Mouse (Mus musculus): ENCODE measurements around the gene Gm28035.

DNA sequence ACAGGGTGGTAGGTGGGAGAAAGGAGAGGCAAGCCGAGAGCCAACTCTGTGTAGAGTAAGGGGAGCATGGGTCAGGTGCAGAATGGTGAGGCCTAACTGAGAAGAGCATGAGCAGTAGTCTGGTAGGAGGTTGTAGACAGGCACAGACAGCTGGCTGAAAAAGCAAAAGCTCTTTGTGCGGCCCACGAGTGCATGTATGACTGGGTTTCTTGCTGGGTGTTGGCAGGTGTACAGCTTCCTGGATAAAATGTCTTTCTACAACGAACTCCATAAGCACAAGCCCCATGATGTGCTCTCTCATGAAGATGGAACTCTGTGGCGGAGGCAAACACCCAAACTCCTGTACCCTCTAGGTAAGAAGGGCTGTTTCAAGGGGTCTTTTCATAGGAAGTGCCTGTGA lies 76.6 kb downstream of the Gm28035 start:
- TF ChIP-seq CTCF (conservative IDR thresholded peaks at IDR 0.05; ENCODE audit: insufficient read depth, insufficient read length, low read depth, low read length), result no peak
- TF ChIP-seq POLR2A (IDR thresholded peaks at IDR 0.05; ENCODE audit: low read depth, low read length), result no peak
